Mouse (Mus musculus): ENCODE measurements around the gene Hmcn1. TPM values are rescaled to one million over a fixed set of nuclear protein-coding genes. Genes with fewer than 3 reads are reported as not detected.

Gene Hmcn1
- total RNA-seq, 4 experiments from 2014 or later: 6.5 to 8.5 (median 6.9) TPM

GRCm38 (mm10) chr1:150786746-150787145 lies 206.5 kb downstream of the Hmcn1 start:
- DNase-seq (ENCODE audit: low spot score in 2 of 2): no peak

- no peak for DNase-seq (ENCODE audit: low spot score in 2 of 2)
These were observed 210.0 kb downstream of the Hmcn1 start for GRCm38 (mm10) chr1:150783070-150783842.

DNA sequence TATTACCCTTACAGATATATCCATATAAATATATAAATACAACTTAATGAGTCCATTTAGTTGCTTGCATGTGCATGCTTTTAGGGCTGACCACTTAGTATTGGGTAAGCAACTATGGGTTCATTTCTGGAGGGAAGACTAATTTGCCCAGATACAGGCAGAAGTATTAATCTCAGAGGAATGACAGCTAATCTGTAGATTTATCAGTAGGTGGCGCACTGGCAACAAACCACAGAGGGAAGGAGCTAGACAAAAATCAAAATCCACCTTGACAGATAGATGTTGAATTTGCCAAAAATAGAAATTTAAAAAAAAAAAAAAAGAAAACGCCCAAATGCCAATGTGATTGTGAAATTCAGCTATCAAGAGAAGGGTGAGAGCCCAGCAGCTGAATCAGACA lies 213.3 kb downstream of the Hmcn1 start:
- no peak for DNase-seq (ENCODE audit: low spot score in 2 of 2)

GRCm38 (mm10) chr1:150776741-150777140 lies 216.5 kb downstream of the Hmcn1 start:
- DNase-seq (ENCODE audit: low spot score in 2 of 2): no peak

DNA sequence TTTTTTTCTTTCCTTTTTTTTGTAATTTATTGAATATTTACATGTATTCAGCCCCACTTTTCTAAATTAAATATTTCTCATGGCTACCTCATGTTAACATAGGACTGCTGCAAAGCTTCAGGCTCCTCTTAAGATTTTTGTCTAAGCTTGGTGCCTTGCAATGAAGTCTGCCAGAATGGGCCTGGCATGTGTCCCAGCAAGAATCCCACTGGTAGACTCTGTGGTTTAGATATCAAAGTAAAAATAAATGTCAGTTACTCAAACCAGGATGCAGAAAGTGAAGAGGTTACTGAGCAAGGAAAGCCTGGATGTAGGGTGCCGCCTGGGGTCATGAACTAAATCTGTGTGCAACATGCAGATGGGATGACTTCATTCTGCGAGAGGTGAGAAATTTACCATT lies 217.5 kb downstream of the Hmcn1 start:
- peak in 1 of 2 experiments; percentile 21 for DNase-seq (ENCODE audit: low spot score in 2 of 2)

- no peak for DNase-seq (ENCODE audit: low spot score in 2 of 2)
These were observed 220.3 kb downstream of the Hmcn1 start for GRCm38 (mm10) chr1:150772958-150773357.

- no peak for DNase-seq (ENCODE audit: low spot score in 2 of 2)
These were observed 222.2 kb downstream of the Hmcn1 start for GRCm38 (mm10) chr1:150770948-150771521.

DNA sequence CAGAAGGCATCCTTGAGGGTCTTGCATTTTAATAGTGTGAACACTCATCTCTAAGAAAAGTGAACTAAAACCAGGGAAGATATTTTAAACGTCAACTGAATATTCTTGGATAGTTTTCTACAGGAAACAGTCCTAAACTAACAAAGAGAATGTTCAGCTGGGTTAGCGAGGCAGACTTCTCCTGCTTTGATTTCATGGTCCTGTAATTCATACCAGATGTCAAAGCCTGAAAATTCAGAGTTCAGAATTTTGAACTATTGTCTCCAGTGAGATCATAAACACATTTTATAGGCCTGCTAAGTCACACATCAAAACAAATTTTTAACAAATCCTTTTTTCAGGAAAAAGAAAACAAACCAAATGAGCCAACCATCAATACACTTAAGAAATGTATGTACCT lies 223.4 kb downstream of the Hmcn1 start:
- DNase-seq (ENCODE audit: low spot score in 2 of 2): no peak

GRCm38 (mm10) chr1:150761678-150762077 lies 231.6 kb downstream of the Hmcn1 start:
- DNase-seq (ENCODE audit: low spot score in 2 of 2): no peak

DNA sequence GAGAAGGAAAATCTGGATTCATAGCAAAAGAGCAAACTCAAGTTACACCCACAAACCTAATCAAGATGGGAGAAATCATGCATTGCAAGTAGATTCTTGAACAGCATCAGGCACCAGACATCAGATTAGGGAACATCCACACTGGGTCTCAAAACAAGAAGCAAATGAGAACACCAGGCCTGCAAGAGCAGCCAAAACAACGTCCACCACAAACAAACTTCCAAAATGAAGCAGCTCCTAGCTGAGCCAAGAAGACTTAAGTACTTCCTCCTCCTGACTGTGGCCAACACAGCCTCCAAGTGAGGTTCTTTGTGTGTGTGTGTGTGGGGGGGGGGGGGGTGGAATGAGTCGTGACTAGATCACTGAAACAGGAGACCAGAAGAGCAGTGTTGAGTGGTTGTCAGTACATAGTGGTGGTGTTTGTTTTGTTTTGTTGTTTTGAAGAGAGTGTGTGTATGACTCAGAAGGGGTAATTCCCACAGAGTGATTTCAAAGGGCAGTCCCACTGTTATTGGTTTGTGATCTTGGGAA lies 232.4 kb downstream of the Hmcn1 start:
- DNase-seq (ENCODE audit: low spot score in 2 of 2): no peak

DNA sequence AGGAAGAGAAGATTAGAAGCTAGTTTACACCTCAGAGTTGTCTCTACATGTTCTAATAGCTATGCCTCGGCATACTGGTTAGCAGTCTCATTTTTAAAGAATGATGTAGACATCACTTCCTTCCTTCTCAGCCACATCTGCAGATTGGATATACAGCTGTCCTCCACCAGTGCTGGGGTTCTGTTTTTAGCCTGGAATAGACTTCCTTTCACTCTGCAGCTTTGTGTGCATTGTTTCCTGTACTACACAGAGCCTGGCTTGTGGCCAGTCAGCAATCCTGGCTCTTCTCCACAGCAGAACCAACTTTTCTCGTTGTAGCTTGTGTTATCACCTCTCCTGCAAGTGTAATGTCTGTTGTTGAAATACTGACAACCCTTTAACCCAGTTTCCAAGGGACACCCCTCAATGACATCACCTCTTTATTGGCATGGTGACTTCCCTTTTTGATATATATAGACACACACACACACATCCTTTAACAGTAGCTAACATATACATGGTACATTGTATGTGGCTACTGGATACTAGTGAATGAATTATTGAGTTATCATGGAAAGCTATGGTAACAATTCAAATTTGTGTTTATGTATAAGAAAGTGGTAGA lies 233.7 kb downstream of the Hmcn1 start:
- DNase-seq (ENCODE audit: low spot score in 2 of 2): no peak

GRCm38 (mm10) chr1:150753920-150754319 lies 239.3 kb downstream of the Hmcn1 start:
- DNase-seq (ENCODE audit: low spot score in 2 of 2): no peak

DNA sequence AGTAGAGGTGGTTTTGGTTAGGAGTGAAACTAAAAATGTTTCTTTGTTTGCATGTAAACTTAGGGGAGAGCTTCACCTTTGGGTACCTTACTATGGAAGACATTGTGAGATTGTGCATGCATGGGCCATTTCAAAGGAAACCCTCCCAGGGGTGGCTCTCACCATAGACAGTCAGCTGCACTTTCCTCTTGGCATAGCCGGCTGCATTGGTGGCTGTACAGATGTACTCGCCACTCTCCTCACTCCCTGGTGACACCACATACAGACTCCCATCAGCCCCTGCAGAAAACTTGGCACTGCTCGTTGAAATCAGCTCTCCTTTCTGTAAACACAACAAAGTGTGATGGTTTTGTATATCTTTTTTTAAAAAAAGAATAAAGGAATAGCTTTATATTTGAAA lies 244.5 kb downstream of the Hmcn1 start:
- no peak for DNase-seq (ENCODE audit: low spot score in 2 of 2)

GRCm38 (mm10) chr1:150747771-150748170 lies 245.5 kb downstream of the Hmcn1 start:
- DNase-seq (ENCODE audit: low spot score in 2 of 2): no peak

DNA sequence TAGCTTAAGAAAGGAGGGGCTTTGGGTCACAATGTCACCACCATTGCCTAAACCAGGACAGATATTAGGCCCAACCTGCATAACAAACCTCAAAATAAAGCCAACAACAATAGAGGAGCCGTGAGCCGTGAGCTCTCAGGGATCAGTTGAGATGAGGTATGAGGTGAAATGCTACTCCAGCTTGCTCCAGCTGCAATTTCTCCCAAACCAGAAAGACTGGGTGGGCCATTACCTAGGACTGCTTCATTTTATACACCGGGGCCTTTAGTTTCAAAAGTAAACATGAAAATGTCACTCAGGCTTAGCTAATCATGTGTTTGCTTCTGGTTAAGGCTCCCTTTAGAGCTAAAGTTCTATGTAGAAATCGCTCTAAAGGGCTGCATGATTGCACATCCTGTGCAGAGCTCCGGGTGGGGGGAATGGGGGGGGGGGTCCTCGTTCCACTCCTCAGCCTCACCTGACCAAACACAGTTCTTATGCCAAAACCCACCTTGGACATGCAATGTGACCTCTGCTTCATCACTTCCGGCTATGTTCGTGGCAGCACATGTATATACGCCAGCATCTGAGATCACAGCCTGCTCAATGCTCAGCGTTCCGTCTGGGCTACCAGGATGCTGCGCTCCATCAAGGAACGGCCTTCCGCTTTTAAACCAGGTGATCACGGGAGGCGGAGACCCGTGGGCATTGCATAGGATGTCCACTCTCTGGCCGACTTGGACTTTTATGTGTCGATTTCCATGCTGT lies 250.0 kb downstream of the Hmcn1 start:
- DNase-seq (ENCODE audit: low spot score in 2 of 2): no peak

GRCm38 (mm10) chr1:150742376-150743087 lies 250.7 kb downstream of the Hmcn1 start:
- no peak for DNase-seq (ENCODE audit: low spot score in 2 of 2)

- no peak for DNase-seq (ENCODE audit: low spot score in 2 of 2)
These were observed 281.8 kb downstream of the Hmcn1 start for GRCm38 (mm10) chr1:150711438-150711837.

GRCm38 (mm10) chr1:150706502-150706901 lies 286.7 kb downstream of the Hmcn1 start:
- no peak for DNase-seq (ENCODE audit: low spot score in 2 of 2)

DNA sequence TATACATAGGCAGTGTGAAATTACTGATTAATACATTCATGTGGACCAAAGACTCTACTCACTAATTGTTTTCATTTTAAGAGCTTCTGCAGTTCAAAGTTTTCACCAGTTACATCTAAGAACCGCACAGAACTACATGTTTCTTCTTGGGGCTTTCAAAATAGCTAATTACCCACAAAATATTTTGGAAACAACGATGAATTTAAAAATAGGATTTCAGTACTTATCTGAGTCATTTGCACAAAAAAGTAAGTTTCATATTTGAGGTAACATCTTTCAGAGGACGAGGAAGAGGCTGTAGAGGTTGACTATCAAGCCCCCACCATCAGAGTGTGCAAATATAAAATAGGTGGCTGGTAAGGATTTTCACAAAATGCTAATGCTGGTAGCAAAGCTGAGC lies 295.5 kb downstream of the Hmcn1 start:
- no peak for DNase-seq (ENCODE audit: low spot score in 2 of 2)

- DNase-seq (ENCODE audit: low spot score in 2 of 2): no peak
These were observed 311.2 kb downstream of the Hmcn1 start for GRCm38 (mm10) chr1:150682044-150682443.

- DNase-seq (ENCODE audit: low spot score in 2 of 2): no peak
These were observed 311.8 kb downstream of the Hmcn1 start for GRCm38 (mm10) chr1:150681433-150681832.
